Mouse (Mus musculus) hindbrain, postnatal 0 days (tissue): ENCODE measurements at regions not wholly inside any gene's neighbourhood (a gene's known extent, or its start where the extent isn't known, plus 50 kb on each side); places are given as distances from the start of the nearest gene placed in this dataset.

Source experiments
- ATAC-seq: fragments of 200-750 bp; cut with Nextera tagmentation; 2 replicates; pipeline ENCODE4 v1.8.0; 2017; ENCODE audit warnings: mild to moderate bottlenecking, moderate TSS enrichment, moderate library complexity
- DNase-seq: peaks from one replicate; pipeline ENCODE4 v3.0.0-alpha.2; 2015; ENCODE audit warnings: low spot score
- H3K27ac ChIP-seq: fragments of 300-500 bp; sonication (generic); 2 replicates; pipeline ENCODE4 v1.5.1; 2014; ENCODE audit warnings: mild to moderate bottlenecking
- H3K27me3 ChIP-seq: fragments of 300-500 bp; sonication (generic); 2 replicates; pipeline ENCODE4 v1.6.1; 2014; ENCODE audit warnings: low read length, mixed read lengths; ENCODE audit not compliant: insufficient read depth
- H3K36me3 ChIP-seq: fragments of 300-500 bp; sonication (generic); 2 replicates; pipeline ENCODE4 v1.6.1; 2014; ENCODE audit warnings: low read length, mixed read lengths; ENCODE audit not compliant: insufficient read depth
- H3K4me1 ChIP-seq: fragments of 300-500 bp; sonication (generic); 2 replicates; pipeline ENCODE4 v1.6.1; 2014; ENCODE audit warnings: antibody characterized with exemption, low read length, mixed read lengths; ENCODE audit not compliant: insufficient read depth
- H3K4me2 ChIP-seq: fragments of 300-500 bp; sonication (generic); 2 replicates; pipeline ENCODE4 v1.6.1; 2014; ENCODE audit warnings: low read depth, mild to moderate bottlenecking, low read length, moderate library complexity, mixed read lengths
- H3K4me3 ChIP-seq: fragments of 300-500 bp; sonication (generic); 2 replicates; pipeline ENCODE4 v1.5.1; 2014; ENCODE audit warnings: low read length
- H3K9ac ChIP-seq: fragments of 300-500 bp; sonication (generic); replicated peaks from 2 replicates; pipeline ENCODE4 v1.6.1; 2014; ENCODE audit warnings: mild to moderate bottlenecking, low read length, moderate library complexity, mixed read lengths
- H3K9me3 ChIP-seq: fragments of 300-500 bp; sonication (generic); 2 replicates; pipeline ENCODE4 v1.6.1; 2016; ENCODE audit warnings: low read length, mixed read lengths
- CTCF ChIP-seq: IDR thresholded peaks from 2 replicates; pipeline ENCODE4 v1.5.1; 2016; ENCODE audit warnings: antibody characterized with exemption, control low read depth, low read depth
- WGBS: fragments of 180-500 bp; shearing (Covaris S2); extraction: QIAGEN DNeasy Blood & Tissue Kit; methylation state at CpG from one replicate; pipeline ENCODE4 v1.1.7; 2014; 5-methylcytosine and 5-hydroxymethylcytosine counted together

- TF ChIP-seq CTCF: no peak
- ATAC-seq: no peak
- no peaks in the 10 kb centered on the region for H3K27me3 ChIP-seq
- WGBS: 87% methylated on average over 3 of the region's 3 CpGs
- H3K36me3 ChIP-seq: no peaks in the 10 kb centered on the region
- no peak overlapping the region for H3K4me3 ChIP-seq
- no peaks in the 10 kb centered on the region for H3K4me1 ChIP-seq
- DNase-seq: no peak
- no peak overlapping the region for H3K9ac ChIP-seq
- H3K27ac ChIP-seq: no peak overlapping the region
- H3K9me3 ChIP-seq: no peaks in the 10 kb centered on the region
- H3K4me2 ChIP-seq: no peak overlapping the region
These were observed 75.8 kb downstream of the Phlda1 start for GRCm38 (mm10) chr10:111581847-111582246.

- H3K27me3 ChIP-seq: no peaks in the 10 kb centered on the region
- 84% methylated on average over 14 of the region's 14 CpGs for WGBS
- no peak overlapping the region for H3K27ac ChIP-seq
- no peaks in the 10 kb centered on the region for H3K4me1 ChIP-seq
- no peaks in the 10 kb centered on the region for H3K36me3 ChIP-seq
- DNase-seq (no peak), ATAC-seq (no peak)
- H3K4me3 ChIP-seq: no peak overlapping the region
- no peak for TF ChIP-seq CTCF
- no peaks in the 10 kb centered on the region for H3K9me3 ChIP-seq
- H3K4me2 ChIP-seq: no peak overlapping the region
- no peak overlapping the region for H3K9ac ChIP-seq
These were observed 76.4 kb downstream of the Phlda1 start for GRCm38 (mm10) chr10:111582321-111583123.

GRCm38 (mm10) chr10:111583124-111583743 lies 77.1 kb downstream of the Phlda1 start:
- no peak for TF ChIP-seq CTCF
- H3K36me3 ChIP-seq: no peaks in the 10 kb centered on the region
- no peaks in the 10 kb centered on the region for H3K9me3 ChIP-seq
- WGBS: 94% methylated on average over 20 of the region's 20 CpGs
- no peaks in the 10 kb centered on the region for H3K4me1 ChIP-seq
- DNase-seq (no peak), ATAC-seq (no peak)
- H3K4me2 ChIP-seq: no peak overlapping the region
- H3K27me3 ChIP-seq: no peaks in the 10 kb centered on the region
- no peak overlapping the region for H3K27ac ChIP-seq
- H3K9ac ChIP-seq: no peak overlapping the region
- no peak overlapping the region for H3K4me3 ChIP-seq

- TF ChIP-seq CTCF: no peak
- H3K27ac ChIP-seq: no peak overlapping the region
- H3K27me3 ChIP-seq: no peaks in the 10 kb centered on the region
- no peak overlapping the region for H3K4me3 ChIP-seq
- no peak for ATAC-seq
- WGBS: 88% methylated on average over 5 of the region's 5 CpGs
- no peaks in the 10 kb centered on the region for H3K36me3 ChIP-seq
- H3K4me1 ChIP-seq: no peaks in the 10 kb centered on the region
- DNase-seq: no peak
- no peaks in the 10 kb centered on the region for H3K9me3 ChIP-seq
- H3K4me2 ChIP-seq: no peak overlapping the region
- no peak overlapping the region for H3K9ac ChIP-seq
These were observed 77.7 kb downstream of the Phlda1 start for GRCm38 (mm10) chr10:111583744-111584152.

GRCm38 (mm10) chr10:111587891-111588611 lies 82.0 kb downstream of the Phlda1 start:
- Histone ChIP-seq H3K4me3 (no peak overlapping the region), H3K27ac (no peak overlapping the region), H3K4me2 (no peak overlapping the region), H3K27me3 (no peaks in the 10 kb centered on the region), H3K4me1 (no peaks in the 10 kb centered on the region), H3K9ac (no peak overlapping the region), H3K9me3 (no peaks in the 10 kb centered on the region), H3K36me3 (no peaks in the 10 kb centered on the region)
- TF ChIP-seq CTCF: no peak
- no peak for ATAC-seq
- 38% methylated on average over 4 of the region's 4 CpGs for WGBS
- DNase-seq: no peak

GRCm38 (mm10) chr10:111589186-111589585 lies 83.1 kb downstream of the Phlda1 start:
- Histone ChIP-seq H3K9me3 (no peaks in the 10 kb centered on the region), H3K27me3 (no peaks in the 10 kb centered on the region)
- no peak for ATAC-seq

More at GRCm38 (mm10) chr10:111589186-111589585, 83.1 kb downstream of the Phlda1 start:
- H3K36me3 ChIP-seq: no peaks in the 10 kb centered on the region
- no peak overlapping the region for H3K27ac ChIP-seq
- whole genome bisulfite sequencing: 61% methylated on average over 3 of the region's 3 CpGs
- DNase-seq: no peak
- H3K4me1 ChIP-seq: no peaks in the 10 kb centered on the region
- H3K4me3 ChIP-seq: no peak overlapping the region
- H3K9ac ChIP-seq: no peak overlapping the region
- no peak for TF ChIP-seq CTCF
- H3K4me2 ChIP-seq: no peak overlapping the region
